Mouse (Mus musculus): Measurements from ENCODE around the gene Kdelr3.

The Kdelr3 gene

DNA sequence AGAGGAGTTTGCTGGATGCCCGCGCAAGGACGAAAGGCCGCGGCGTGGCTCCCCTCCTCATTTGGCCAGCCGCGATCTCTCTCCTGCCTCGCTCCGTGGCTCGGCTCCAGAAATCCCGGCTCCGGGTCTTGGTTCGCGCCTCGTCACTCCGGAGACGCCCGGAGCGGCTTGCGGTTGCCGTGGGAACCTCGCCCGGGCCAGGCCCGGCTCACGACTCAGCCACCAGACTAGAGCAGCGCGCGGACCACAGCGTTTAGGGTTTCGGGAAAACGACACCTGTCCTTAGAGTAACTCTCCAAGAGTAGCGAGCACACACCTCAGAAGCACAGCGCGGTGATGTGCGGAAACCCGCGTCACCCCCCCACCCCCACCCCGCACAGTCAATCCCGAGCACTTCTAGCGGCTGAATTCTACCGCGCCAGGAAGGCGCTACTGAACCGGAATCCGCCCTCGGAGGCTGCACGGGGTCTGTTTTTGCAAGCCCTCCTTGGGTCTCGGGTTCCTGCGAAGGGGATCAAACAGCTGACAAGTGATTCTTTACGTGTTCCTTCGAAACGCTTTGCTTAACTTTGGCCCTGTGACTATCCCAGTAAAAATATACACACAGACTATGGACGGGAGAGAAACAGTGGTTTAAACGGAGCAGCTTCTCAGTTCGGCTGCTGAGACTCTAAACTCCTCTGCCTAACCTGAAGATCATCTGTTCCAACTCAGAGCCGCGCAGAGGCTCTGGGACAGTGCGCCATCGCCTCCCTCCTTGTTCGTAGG, 4.5 kb upstream of the Kdelr3 start:
- DNase-seq (ENCODE audit: low spot score in 2 of 2), result no peak

DNA sequence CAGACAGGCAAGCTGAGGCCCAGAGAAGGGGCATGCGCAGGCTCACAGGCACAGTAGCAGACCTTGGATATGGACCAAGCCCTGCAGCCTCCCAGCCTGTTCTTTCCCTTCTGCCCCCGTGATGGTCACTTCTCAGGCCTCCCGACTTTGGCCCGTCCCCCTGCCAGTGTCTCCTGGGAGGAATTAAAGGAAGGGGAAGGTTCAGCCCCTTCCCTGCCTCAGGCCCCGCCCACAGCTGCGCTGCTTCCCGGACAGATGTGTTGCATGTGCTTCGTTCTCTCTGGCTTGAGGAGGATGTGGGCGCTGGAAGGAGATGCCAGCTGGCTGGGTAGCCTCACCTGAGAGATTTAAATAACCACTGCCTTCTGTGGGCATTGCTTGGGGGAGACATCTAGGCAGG, 2.3 kb upstream of the Kdelr3 start:
- DNase-seq (ENCODE audit: low spot score in 2 of 2), result no peak

GRCm38 (mm10) chr15:79517710-79518109, 1.5 kb downstream of the Kdelr3 start:
- DNase-seq (ENCODE audit: low spot score in 2 of 2), result no peak

DNA sequence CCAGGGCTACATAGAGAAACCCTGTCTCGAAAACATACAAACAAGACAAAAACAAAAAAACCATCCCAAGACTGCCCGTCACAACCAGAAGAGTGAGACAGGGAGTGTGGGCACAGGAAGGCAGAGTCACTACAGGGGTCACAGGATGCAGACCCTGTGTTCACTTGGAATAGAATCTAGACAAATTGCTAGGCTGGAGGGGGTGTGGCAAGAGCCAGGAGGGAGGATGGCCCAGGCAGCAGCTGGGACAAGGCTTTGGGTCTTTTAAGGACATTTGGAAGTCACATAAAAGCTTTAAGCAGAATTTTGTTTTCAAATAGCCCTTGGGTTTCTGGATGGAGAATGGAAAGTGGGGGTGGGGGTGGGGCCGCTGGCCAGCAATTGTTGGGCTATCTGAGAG, 2.4 kb downstream of the Kdelr3 start:
- no peak for DNase-seq (ENCODE audit: low spot score in 2 of 2)

DNA sequence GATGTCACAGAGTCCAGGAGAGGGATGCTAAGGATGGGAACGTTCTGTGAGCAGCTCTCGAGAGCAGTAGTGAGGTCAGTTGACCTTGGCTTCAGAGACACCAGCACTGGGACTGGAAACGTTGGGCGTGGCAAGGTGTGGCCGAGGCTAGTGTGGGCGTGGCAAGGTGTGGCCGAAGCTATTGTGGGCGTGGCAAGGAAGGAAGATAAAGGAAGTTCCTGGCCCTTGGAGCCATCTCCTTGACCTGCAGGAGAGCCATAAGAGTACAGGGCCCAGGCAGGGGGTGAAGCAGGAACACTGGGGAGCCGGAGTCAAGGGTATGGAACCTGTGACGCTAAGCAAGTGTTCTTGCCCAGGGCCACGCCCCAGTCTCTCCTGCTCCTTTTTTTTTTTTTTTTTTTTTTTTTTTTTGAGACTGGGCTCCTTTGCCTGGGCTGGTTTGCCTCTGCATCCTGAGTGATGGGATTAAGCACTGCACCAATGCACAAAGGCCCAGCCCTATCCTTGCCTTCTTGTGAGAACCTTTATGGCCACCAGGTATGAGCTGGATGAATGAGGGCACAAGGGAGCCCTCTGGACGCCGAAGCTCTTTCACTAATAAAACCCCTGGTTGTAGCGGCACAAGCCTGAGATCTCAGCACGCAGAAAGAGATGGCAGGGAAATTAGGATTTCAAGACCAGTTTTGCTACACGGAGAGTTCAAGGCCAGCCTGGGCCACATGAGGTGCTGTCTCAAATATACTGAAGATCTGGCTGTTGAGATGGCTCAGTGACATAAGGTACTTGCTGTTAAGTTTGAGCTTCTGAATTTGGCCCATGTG, 3.4 kb downstream of the Kdelr3 start:
- no peak for DNase-seq (ENCODE audit: low spot score in 2 of 2)

DNA sequence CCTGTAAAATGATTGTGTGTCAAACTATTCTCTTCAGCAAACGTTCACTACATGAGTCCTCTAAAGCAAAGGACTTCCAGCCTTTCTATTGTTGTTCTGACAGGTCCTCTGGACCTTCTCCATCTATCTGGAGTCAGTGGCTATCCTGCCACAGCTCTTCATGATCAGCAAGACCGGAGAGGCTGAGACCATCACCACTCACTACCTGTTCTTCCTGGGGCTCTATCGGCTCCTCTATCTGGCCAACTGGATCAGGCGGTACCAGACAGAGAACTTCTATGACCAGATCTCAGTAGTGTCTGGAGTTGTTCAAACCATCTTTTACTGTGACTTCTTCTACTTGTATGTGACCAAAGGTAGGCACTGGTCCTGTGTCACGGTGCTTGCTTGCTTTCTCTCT, 9.4 kb downstream of the Kdelr3 start:
- DNase-seq (ENCODE audit: low spot score in 2 of 2), result no peak

DNA sequence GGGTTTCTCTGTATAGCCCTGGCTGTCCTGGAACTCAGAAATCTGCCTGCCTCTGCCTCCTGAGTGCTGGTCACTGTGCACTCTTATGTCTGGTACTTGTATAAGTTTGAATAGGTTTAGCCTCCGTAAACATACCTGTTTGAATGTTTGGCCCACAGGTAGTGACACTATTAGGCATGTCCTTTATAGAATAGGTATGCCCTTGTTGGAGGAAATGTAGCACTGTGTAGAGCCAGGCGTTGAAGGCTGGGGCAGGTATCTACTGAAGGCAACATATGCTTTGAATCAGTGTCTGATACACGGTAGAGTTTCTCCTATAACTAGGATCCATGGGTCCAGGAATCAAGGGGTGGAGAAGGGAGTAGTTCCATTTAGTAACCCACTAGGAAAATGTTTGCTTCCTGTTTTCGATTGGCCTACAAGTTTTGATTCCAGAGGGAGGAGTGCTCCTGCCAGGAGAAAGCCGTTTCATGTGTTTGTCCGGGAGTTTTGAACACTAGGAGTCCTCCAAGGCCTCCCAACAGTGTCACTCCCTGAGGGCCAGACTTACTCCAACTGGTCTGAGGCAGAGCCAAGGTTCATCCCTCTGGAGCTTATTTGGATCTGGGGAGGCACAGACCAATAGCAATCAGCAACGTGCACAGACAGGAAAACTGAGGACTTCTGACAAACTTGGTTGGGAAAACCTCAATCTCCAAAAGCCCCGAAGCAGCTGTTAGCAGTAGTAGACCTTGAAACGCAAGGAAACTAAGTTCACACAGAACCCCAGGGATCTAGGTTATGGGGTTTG, 10.0 kb downstream of the Kdelr3 start:
- DNase-seq (ENCODE audit: low spot score in 2 of 2), result no peak

- no peak for DNase-seq (ENCODE audit: low spot score in 2 of 2)
These were observed 11.0 kb downstream of the Kdelr3 start for GRCm38 (mm10) chr15:79527192-79527591.

GRCm38 (mm10) chr15:79527991-79528639, 11.9 kb downstream of the Kdelr3 start:
- no peak for DNase-seq (ENCODE audit: low spot score in 2 of 2)

GRCm38 (mm10) chr15:79529935-79530334, 13.7 kb downstream of the Kdelr3 start:
- DNase-seq (ENCODE audit: low spot score in 2 of 2), result no peak

- DNase-seq (ENCODE audit: low spot score in 2 of 2), result no peak
These were observed 17.6 kb downstream of the Kdelr3 start for GRCm38 (mm10) chr15:79533796-79534195.

DNA sequence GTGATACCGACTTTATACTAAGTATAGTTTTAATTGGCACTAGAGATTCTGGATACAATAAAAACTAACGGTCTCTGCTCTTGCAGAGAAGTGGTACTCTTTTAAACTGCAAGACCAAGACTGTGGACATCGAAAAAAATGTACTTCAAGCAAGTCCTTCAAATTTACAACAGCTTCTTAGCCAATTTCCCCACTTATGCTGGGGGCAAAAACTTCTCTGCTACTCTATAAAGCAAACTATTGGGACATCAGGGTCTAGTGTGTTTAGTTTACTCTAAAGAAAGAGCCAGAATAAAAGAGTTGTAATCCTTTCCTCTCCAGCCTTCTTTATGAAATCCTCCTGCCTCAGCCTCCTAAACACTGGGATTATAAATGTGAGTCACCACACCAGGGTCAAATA, 27.8 kb downstream of the Kdelr3 start:
- DNase-seq (ENCODE audit: low spot score in 2 of 2), result no peak

DNA sequence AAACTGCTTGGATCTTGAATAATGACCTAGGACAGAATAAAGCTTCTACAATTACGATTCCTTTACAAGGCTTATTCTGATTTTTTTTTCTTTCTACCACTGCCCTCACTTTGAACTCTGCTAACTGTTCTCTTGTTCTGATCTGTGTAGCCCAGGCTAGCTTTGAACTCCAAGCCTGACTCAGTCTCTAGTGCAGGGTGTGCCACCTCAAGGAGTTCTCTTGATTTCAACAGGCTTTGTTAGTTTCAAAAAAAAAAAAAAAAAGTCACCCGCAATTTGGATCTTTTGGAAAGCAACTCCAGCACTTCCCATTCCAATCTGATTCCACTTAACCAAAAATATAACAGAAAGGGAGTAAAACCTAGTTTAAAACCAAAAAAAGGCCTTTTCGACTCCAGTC, 29.3 kb downstream of the Kdelr3 start:
- DNase-seq (ENCODE audit: low spot score in 2 of 2), result no peak

DNA sequence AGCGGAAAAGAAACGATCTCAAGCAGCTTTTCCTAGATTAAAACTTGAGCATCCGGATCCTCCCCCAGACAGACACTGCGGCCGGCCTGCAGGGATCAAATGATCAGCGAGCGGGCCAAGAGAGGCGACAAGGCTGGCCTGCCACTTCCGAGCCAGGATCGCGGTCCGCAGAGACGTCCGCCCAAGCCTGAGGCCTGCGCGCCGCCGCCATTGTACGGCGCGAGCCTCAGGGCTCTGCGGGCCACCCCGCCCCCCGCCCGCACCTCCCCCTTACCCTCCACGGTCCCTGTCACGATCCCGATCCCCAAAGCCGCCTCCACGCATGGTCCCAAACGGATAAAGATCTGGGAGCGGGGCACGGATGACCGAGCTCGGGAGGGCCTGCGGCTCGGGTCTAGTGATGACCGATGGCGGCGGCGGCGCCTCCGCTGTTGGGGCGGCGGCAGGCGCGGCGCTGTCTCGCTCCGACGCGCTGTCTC, 29.7 kb downstream of the Kdelr3 start:
- DNase-seq (ENCODE audit: low spot score in 2 of 2), result peak; percentile 58 to 62

GRCm38 (mm10) chr15:79546410-79547288, 30.4 kb downstream of the Kdelr3 start, which contains the start of gene Ddx17:
Ddx17 (minus strand) TSS chr15:79546741.
- DNase-seq (ENCODE audit: low spot score in 2 of 2), result peak; percentile 95 to 96

DNA sequence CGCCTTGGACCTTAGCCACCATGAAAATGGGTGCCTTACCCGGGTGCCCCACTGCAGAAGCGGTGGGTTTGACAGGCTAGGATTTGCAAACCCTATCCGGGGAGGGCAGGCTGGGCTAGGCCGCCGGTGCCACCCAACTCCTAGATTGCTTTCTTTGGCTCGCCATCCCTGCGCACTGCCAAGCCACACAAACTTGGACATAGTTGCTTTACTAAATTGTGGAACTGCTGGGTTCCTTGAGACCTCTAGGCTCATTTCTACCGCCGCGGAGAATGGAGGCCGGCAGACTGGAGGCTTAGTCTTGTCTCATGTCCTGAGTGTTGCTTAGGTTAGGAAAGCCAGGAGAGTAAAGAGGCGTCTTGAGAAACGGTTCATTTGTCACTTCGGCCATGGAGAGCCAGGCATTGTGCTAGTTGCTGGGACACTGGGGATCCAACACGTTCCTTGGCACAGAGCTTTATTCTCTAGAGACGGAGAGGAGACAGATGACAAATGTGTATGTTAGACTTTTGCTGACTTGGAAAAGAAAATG, 31.1 kb downstream of the Kdelr3 start:
- no peak for DNase-seq (ENCODE audit: low spot score in 2 of 2)

- no peak for DNase-seq (ENCODE audit: low spot score in 2 of 2)
These were observed 32.0 kb downstream of the Kdelr3 start for GRCm38 (mm10) chr15:79548226-79548625.

DNA sequence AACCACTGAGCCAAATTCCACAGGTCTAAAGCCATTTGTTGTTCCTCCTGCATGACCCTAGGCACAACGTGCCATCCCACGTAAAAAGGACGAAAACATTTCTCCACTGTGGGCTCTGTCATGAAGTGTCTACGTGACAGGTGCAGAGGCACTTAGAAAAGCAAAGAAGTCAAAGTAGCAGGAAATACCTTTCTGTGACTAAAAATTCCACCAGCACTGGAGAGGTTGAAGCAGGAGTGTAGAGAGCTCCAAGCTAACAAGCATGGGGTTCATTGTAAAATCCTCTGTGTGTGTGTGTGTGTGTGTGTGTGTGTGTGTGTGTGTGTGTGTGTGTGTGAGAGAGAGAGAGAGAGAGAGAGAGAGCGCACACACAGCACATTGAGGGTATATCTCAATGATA, 36.4 kb downstream of the Kdelr3 start:
- DNase-seq (ENCODE audit: low spot score in 2 of 2), result no peak

- DNase-seq (ENCODE audit: low spot score in 2 of 2), result no peak
These were observed 43.4 kb downstream of the Kdelr3 start for GRCm38 (mm10) chr15:79559649-79560048.

DNA sequence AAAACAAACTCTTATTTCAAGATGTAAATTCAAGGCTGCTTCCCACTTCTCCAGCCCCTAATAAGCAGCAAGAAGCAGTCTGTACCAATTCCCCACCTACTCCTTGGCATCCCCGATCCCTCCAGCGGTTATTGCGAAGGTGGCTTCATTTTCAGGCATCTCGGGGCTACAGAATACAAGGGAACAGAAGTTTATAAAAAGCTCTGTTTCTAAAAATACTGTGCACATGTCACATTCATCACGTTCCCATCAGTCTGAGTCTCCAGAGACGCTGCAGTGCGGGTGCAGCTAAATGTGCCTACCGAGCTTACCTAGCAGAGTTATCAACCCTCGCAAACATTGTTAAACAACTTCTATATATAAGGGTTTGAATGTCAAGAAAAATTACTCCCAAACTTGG, 46.2 kb downstream of the Kdelr3 start:
- no peak for DNase-seq (ENCODE audit: low spot score in 2 of 2)
